Mouse (Mus musculus) olfactory bulb, adult 2 months (tissue): ENCODE data around the gene Tulp2. TPM values are rescaled to one million over a fixed set of nuclear protein-coding genes. Genes with fewer than 3 reads are reported as not detected.
A peak's percentile ranks its signal among the peaks of the same experiment; 100 is the strongest.
"Not testable (repeated sequence)": the region's sequence is repeated elsewhere in the genome, so short reads cannot be mapped to it uniquely, and the experiment has no call there.

ENCODE experiments used
- H3K27ac ChIP-seq: fragments of 200-500 bp; 2 replicates; pipeline ENCODE4 v1.5.1; 2012; ENCODE audit warnings: low read depth, low read length; ENCODE audit not compliant: insufficient read depth
- H3K4me1 ChIP-seq: fragments of 200-500 bp; 2 replicates; pipeline ENCODE4 v1.6.1; 2012; ENCODE audit warnings: low read length; ENCODE audit not compliant: control insufficient read depth, insufficient read depth
- H3K4me3 ChIP-seq: fragments of 200-500 bp; 2 replicates; pipeline ENCODE4 v1.5.1; 2012; ENCODE audit warnings: mild to moderate bottlenecking, low read depth, low read length, moderate library complexity; ENCODE audit not compliant: insufficient read depth
- CTCF ChIP-seq: fragments of 200-500 bp; IDR thresholded peaks from 2 replicates; pipeline ENCODE4 v1.5.1; 2012; ENCODE audit warnings: low read depth, mild to moderate bottlenecking, low read length, moderate library complexity; ENCODE audit not compliant: insufficient read depth
- POLR2A ChIP-seq: fragments of 200-500 bp; IDR thresholded peaks from 2 replicates; pipeline ENCODE4 v1.6.1; 2012; ENCODE audit warnings: mild to moderate bottlenecking, low read depth, low read length, moderate library complexity; ENCODE audit not compliant: insufficient read depth
- WGBS: fragments of 180-500 bp; shearing (Covaris S2); methylation state at CpG from one replicate; pipeline ENCODE4 v1.1.7; 2018; 5-methylcytosine and 5-hydroxymethylcytosine counted together
- polyA plus RNA-seq: library from polyadenylated mRNA; stranded (reverse); fragments of >200 nt; gene quantifications from 2 replicates; pipeline ENCODE4 v1.2.4, GENCODE M21; 2012; ENCODE audit warnings: low replicate concordance; ENCODE audit not compliant: missing spikeins, insufficient read depth, insufficient read length

Gene Tulp2
- polyA plus RNA-seq, 1 experiment, result not detected

DNA sequence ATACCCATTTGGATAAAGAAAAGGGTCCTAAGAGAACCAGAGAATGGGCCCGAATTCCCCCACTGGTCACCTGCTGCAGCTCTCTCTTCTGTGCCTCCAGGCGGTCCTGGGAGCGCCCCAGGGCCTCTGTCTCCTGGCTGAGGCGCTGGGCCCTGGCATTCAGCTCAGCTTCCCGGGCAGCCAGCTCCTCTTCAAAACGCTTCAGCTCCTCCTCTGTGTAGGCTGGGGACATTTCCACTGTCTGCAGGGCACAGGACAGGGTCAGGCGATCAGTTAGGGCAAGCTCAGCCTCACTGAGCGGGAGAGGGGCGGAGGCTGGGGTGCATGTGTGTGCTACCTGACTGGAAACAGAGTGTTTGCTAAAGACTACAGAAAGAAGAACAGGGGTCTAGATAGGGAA is 12.9 kb downstream of the Tulp2 start:
- 84% methylated on average over 9 of the region's 9 CpGs for WGBS
- H3K4me1 ChIP-seq, result peaks cover 8% of the 10 kb centered on the region
- TF ChIP-seq POLR2A, result no peak
- TF ChIP-seq CTCF, result no peak

DNA sequence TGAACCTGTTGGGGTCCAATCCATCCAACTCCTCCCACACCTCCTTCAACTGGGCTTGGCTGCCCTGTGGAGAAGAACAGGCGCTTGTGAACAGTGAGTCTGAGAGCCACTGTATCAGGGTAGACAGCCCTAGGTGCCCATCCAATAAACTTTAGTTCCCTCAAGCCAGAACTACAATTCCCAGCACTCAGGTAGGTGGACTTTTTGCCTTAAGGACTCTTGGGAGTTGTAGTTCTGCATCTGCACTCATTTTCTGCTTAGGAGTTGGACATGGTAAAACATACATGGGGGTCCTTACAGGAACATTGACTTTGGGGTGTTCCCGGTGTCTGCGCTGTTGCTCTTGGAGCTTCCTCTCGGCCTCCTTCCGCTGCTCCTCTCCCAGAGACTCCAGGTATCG is 16.8 kb downstream of the Tulp2 start:
- Histone ChIP-seq H3K4me3 (no peak overlapping the region), H3K27ac (no peak overlapping the region), H3K4me1 (no peaks in the 10 kb centered on the region)
- WGBS, result 94% methylated on average over 6 of the region's 6 CpGs
- no peak for TF ChIP-seq POLR2A

More for the DNA sequence above, 12.9 kb downstream of the Tulp2 start:
- Histone ChIP-seq H3K27ac (no peak overlapping the region), H3K4me3 (no peak overlapping the region)

DNA sequence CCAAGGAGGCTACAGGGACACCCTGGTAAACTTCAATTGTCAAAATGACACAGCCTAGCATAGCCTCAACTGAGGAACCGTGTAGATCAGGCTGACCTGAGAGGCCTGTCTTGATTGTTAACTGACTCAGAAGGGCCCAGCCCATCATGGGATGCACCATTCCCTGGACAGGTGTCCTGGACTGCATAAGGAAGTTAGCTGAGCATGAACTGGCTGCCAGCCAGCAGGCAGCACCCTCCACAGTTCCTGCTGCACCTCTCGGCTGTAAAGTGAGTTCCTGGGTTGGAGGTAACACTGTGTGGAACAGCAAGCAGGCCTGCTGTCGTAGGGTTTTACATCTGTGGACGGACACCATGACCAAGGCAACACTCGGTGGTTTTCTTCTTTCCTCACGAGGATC is 25.9 kb downstream of the Tulp2 start:
- H3K4me1 ChIP-seq, result peaks cover 4% of the 10 kb centered on the region; the same call in 1 of the 2 replicates
- H3K4me3 ChIP-seq, result no peak overlapping the region
- no peak for TF ChIP-seq POLR2A
- TF ChIP-seq CTCF, result no peak
- WGBS, result 84% methylated on average over 6 of the region's 6 CpGs
- H3K27ac ChIP-seq, result no peak overlapping the region

DNA sequence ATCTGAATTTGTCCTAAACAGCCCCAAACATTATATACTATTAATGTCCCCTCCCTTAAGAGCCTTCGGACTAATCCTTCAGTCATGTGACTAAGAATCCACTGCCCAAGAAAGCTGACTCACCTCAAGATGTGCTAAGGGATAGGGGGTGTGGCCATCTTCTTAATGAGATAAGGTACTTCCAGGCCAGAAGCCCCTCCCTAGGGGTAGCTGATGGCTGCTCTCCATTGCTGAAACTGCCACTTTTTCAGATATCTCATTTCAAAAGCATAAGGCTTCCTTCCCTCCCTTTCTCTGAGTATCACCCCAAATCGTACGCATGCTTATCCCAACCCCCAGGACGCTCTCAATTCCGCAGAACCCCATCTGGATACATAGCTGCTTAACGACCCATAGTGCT is 26.9 kb downstream of the Tulp2 start:
- TF ChIP-seq POLR2A (no peak), CTCF (no peak)
- H3K27ac ChIP-seq, result no peak overlapping the region
- WGBS, result 85% methylated on average over 6 of the region's 6 CpGs
- H3K4me3 ChIP-seq, result no peak overlapping the region
- peaks cover 4% of the 10 kb centered on the region; the same call in 1 of the 2 replicates for H3K4me1 ChIP-seq

DNA sequence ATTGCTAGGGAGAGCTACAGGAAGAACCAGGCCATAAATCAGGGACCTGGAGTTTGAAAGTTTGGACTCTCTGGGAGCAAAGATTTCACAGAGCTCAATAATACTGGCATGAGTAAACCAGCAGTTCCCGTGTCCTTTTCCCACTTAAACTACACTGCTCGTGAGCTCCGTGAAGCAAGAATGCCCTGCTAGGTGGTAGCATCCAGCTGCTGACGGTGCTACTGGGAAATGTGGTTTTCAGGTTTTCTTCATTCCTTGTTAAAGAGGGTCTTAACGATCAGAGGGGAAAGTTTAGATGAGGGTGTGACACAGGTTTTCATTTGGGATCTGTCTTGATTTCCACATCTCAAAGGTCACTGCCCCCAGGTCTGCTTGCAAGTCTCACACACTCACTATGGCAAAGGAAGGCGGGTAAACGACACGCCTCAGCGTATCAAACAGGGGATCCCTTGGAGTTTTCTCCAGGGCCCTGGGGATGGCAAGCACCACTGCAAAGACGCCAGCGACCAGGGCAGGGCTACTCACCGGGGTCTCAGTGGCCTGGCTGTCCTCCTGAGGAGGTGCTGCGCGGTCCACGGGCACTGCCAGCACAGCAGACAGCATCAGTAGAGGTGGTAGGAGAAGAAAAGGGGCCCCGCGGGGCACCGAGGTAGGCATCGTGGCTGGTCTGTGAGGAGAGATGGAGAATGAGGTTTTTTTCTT is 27.7 kb downstream of the Tulp2 start:
- no peak for TF ChIP-seq POLR2A
- TF ChIP-seq CTCF, result no peak
- no peak overlapping the region for H3K27ac ChIP-seq
- peak overlapping the region; percentile 92 for H3K4me3 ChIP-seq
- H3K4me1 ChIP-seq, result peaks cover 4% of the 10 kb centered on the region; the same call in 1 of the 2 replicates
- WGBS, result 19% methylated on average over 19 of the region's 19 CpGs

DNA sequence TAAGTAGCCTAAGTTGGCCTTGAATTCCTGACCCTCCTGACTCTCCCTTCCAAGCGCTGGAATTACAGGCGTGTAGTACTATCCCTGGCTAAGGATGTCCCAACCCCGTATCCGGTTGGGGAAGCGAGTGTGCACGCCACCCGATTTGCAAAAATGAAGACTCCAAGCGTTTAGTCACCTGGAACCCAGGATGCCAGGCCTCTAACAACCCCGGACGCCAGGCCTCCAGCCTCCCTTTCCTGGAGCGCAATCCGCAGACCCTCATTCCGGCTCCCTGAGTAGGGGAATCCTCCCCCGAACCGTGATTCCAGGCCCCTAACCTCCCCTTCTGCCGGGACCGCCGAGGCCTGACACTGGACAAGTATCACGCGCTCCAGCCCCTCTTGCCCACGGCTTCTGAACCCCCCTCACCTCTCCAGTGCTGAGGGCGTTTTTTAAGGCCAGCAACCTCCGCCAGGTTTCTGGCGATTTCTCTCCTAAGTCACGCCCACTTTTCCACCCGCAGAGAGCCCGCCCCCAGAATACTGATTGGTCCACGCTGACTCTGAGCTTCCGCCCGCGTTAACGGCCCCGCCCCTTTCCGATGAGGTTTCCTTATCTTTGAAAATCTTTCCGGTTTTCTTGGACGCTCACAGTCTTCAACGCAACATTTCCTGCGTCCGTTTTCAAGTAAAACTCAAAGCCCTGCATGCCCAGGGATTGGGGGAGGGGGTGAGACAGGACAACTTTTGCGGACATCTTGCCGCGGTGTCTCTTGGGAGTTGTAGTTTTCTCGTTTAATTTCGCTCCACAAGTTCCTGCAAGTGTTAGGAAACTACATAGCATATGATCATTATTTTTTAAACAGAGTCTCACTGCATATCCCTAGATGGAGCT is 28.5 kb downstream of the Tulp2 start, which contains the start of gene Nucb1:
Gene Nucb1, minus strand, starts transcription at position 495 of the 876 bp plus-strand sequence.
- WGBS, result under 1% methylated on average over 44 of the region's 44 CpGs
- peak within 1 kb of the TSS; percentile 47; the same call in 1 of the 2 replicates for H3K27ac ChIP-seq
- peak within 1 kb of the TSS; percentile 92 for H3K4me3 ChIP-seq
- peaks cover 4% of the 10 kb centered on the region; the same call in 1 of the 2 replicates for H3K4me1 ChIP-seq
- TF ChIP-seq CTCF, result no peak
- TF ChIP-seq POLR2A, result peak; percentile 70

DNA sequence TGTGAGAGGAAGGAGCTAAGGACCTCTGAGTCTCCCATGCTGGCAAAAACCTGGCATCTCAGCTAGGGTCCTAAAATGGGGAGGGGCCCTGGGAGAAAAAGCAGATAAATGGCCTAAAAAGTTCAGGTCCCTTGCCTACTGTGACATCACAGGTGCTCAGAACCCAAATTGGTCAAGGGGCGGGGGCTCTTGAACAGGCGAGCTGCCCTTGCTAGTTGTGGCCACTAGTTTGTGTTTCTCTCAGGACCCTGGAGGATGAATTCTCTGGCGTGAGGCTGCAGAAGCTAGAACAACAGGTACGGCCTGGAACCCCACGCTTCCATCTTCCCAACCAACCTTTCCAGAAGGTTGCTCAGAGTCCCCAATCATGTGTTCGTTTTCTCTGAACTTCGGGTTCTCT is 32.7 kb downstream of the Tulp2 start:
- TF ChIP-seq CTCF, result no peak
- no peak for TF ChIP-seq POLR2A
- peaks cover 2% of the 10 kb centered on the region; the same call in 1 of the 2 replicates for H3K4me1 ChIP-seq
- H3K27ac ChIP-seq, result no peak overlapping the region
- no peak overlapping the region for H3K4me3 ChIP-seq
- 88% methylated on average over 7 of the region's 7 CpGs for WGBS

DNA sequence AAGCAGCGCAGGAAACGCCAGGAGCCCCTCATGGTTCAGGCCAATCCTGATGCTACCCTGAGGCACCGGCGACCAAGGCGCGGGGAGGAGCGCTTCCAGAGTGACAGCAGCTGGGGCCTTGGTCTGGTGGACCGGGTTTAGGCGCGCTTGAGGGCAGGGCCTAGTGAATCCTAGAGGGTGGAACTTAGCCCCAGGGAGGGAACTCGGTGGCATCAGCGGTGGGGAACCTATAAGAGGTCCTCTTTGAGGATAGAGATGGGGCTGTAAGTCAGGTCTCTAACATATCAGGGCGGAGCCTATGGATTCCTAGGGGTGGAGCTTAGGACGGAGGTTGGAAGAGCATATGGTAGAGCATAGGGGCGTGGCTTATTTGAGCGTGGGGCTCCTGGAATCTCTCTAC is 33.8 kb downstream of the Tulp2 start:
- TF ChIP-seq POLR2A (no peak), CTCF (no peak)
- Histone ChIP-seq H3K4me3 (no peak overlapping the region), H3K4me1 (no peaks in the 10 kb centered on the region), H3K27ac (no peak overlapping the region)
- 51% methylated on average over 16 of the region's 16 CpGs for WGBS

DNA sequence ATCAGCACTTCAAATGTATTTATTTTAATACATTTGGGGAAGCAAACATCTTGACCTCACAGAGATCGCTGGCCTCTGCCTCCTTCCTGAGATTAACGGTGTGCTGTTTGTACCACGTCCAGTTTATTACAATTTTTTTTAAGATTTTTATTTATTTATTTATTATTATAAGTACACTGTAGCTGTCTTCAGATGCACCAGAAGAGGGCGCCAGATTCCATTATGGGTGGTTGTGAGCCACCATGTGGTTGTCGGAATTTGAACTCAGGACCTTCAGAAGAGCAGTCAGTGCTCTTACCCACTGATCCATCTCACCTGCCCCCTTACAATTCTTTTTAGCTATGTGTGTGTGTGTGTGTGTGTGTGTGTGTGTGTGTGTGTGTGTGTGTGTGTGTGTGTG is 35.2 kb downstream of the Tulp2 start:
- not testable (repeated sequence) for H3K4me3 ChIP-seq, H3K27ac ChIP-seq, H3K4me1 ChIP-seq
- WGBS, result 61% methylated on average over 5 of the region's 5 CpGs
